Mouse (Mus musculus): Measurements from ENCODE around the gene Evc2. TPM values are rescaled to one million over a fixed set of nuclear protein-coding genes. Genes with fewer than 3 reads are reported as not detected.

Evc2 gene
- polyA plus RNA-seq, 1 experiment from 2014 or later, result 27.4 TPM

GRCm38 (mm10) chr5:37368796-37369195 is 30.5 kb downstream of the Evc2 start:
- peaks cover 61% of the 10 kb centered on the region for H3K36me3 ChIP-seq
- WGBS, result 85% methylated on average over 8 of the region's 8 CpGs
- no peak overlapping the region for H3K9ac ChIP-seq

GRCm38 (mm10) chr5:37377376-37377775 is 39.1 kb downstream of the Evc2 start:
- Histone ChIP-seq H3K27ac (no peak overlapping the region), H3K4me3 (no peak overlapping the region), H3K36me3 (peaks cover 81% of the 10 kb centered on the region), H3K9me3 (no peaks in the 10 kb centered on the region), H3K4me2 (no peak overlapping the region), H3K9ac (no peak overlapping the region), H3K4me1 (no peaks in the 10 kb centered on the region), H3K27me3 (no peaks in the 10 kb centered on the region)
- 92% methylated on average over 7 of the region's 7 CpGs for WGBS
- ATAC-seq (ENCODE audit: insufficient number of reproducible peaks, insufficient read depth, low FRiP score, low TSS enrichment, low read depth), result no peak

More at GRCm38 (mm10) chr5:37368796-37369195, 30.5 kb downstream of the Evc2 start:
- H3K4me3 ChIP-seq, result no peak overlapping the region
- no peak overlapping the region for H3K27ac ChIP-seq
- no peak for ATAC-seq (ENCODE audit: insufficient number of reproducible peaks, insufficient read depth, low FRiP score, low TSS enrichment, low read depth)
- H3K9me3 ChIP-seq, result no peaks in the 10 kb centered on the region
- H3K4me1 ChIP-seq, result peaks cover 26% of the 10 kb centered on the region
- no peak overlapping the region for H3K4me2 ChIP-seq
- no peaks in the 10 kb centered on the region for H3K27me3 ChIP-seq

GRCm38 (mm10) chr5:37380641-37381040 is 42.3 kb downstream of the Evc2 start:
- 89% methylated on average over 4 of the region's 4 CpGs for WGBS

GRCm38 (mm10) chr5:37383570-37383969 is 45.3 kb downstream of the Evc2 start:
- no peaks in the 10 kb centered on the region for H3K4me1 ChIP-seq
- ATAC-seq (ENCODE audit: insufficient number of reproducible peaks, insufficient read depth, low FRiP score, low TSS enrichment, low read depth), result no peak
- H3K27me3 ChIP-seq, result no peaks in the 10 kb centered on the region
- H3K9ac ChIP-seq, result no peak overlapping the region
- no peaks in the 10 kb centered on the region for H3K9me3 ChIP-seq
- no peak overlapping the region for H3K4me3 ChIP-seq
- no peak overlapping the region for H3K27ac ChIP-seq
- peaks cover 91% of the 10 kb centered on the region for H3K36me3 ChIP-seq
- 87% methylated on average over 3 of the region's 3 CpGs for WGBS
- no peak overlapping the region for H3K4me2 ChIP-seq

More at GRCm38 (mm10) chr5:37380641-37381040, 42.3 kb downstream of the Evc2 start:
- Histone ChIP-seq H3K4me2 (no peak overlapping the region), H3K27ac (no peak overlapping the region), H3K4me1 (no peaks in the 10 kb centered on the region), H3K27me3 (no peaks in the 10 kb centered on the region), H3K9me3 (no peaks in the 10 kb centered on the region), H3K36me3 (peaks cover 78% of the 10 kb centered on the region), H3K9ac (no peak overlapping the region), H3K4me3 (no peak overlapping the region)
- no peak for ATAC-seq (ENCODE audit: insufficient number of reproducible peaks, insufficient read depth, low FRiP score, low TSS enrichment, low read depth)

GRCm38 (mm10) chr5:37388646-37389045 is 50.3 kb downstream of the Evc2 start:
- H3K9ac ChIP-seq, result no peak overlapping the region
- H3K27me3 ChIP-seq, result no peaks in the 10 kb centered on the region
- peaks cover 5% of the 10 kb centered on the region; the same call in 1 of the 2 replicates for H3K4me1 ChIP-seq
- no peak overlapping the region for H3K4me3 ChIP-seq
- H3K9me3 ChIP-seq, result no peaks in the 10 kb centered on the region
- 84% methylated on average over 3 of the region's 3 CpGs for WGBS
- no peak overlapping the region for H3K27ac ChIP-seq
- ATAC-seq (ENCODE audit: insufficient number of reproducible peaks, insufficient read depth, low FRiP score, low TSS enrichment, low read depth), result no peak
- H3K36me3 ChIP-seq, result peaks cover 83% of the 10 kb centered on the region
- no peak overlapping the region for H3K4me2 ChIP-seq

- H3K4me3 ChIP-seq, result no peak overlapping the region
- WGBS, result 43% methylated on average over 13 of the region's 13 CpGs
- H3K36me3 ChIP-seq, result peaks cover 84% of the 10 kb centered on the region
- no peak for ATAC-seq (ENCODE audit: insufficient number of reproducible peaks, insufficient read depth, low FRiP score, low TSS enrichment, low read depth)
- H3K9ac ChIP-seq, result no peak overlapping the region
- H3K9me3 ChIP-seq, result no peaks in the 10 kb centered on the region
- no peaks in the 10 kb centered on the region for H3K27me3 ChIP-seq
- H3K4me2 ChIP-seq, result no peak overlapping the region
- H3K27ac ChIP-seq, result no peak overlapping the region
- peaks cover 5% of the 10 kb centered on the region; the same call in 1 of the 2 replicates for H3K4me1 ChIP-seq
Observed at GRCm38 (mm10) chr5:37389808-37390495, 51.7 kb downstream of the Evc2 start.

GRCm38 (mm10) chr5:37390923-37391322 is 52.6 kb downstream of the Evc2 start:
- Histone ChIP-seq H3K27me3 (no peaks in the 10 kb centered on the region), H3K36me3 (peaks cover 84% of the 10 kb centered on the region), H3K9ac (no peak overlapping the region), H3K27ac (no peak overlapping the region), H3K4me2 (no peak overlapping the region), H3K4me3 (no peak overlapping the region), H3K9me3 (no peaks in the 10 kb centered on the region), H3K4me1 (peaks cover 5% of the 10 kb centered on the region; the same call in 1 of the 2 replicates)
- 95% methylated on average over 10 of the region's 10 CpGs for WGBS
- no peak for ATAC-seq (ENCODE audit: insufficient number of reproducible peaks, insufficient read depth, low FRiP score, low TSS enrichment, low read depth)

- Histone ChIP-seq H3K9ac (no peak overlapping the region), H3K4me1 (peaks cover 5% of the 10 kb centered on the region; the same call in 1 of the 2 replicates), H3K27me3 (no peaks in the 10 kb centered on the region), H3K9me3 (no peaks in the 10 kb centered on the region), H3K4me2 (no peak overlapping the region), H3K36me3 (peaks cover 79% of the 10 kb centered on the region), H3K4me3 (no peak overlapping the region), H3K27ac (no peak overlapping the region)
- no peak for ATAC-seq (ENCODE audit: insufficient number of reproducible peaks, insufficient read depth, low FRiP score, low TSS enrichment, low read depth)
- WGBS, result 87% methylated on average over 10 of the region's 10 CpGs
Observed at GRCm38 (mm10) chr5:37391901-37392300, 53.6 kb downstream of the Evc2 start.

- Histone ChIP-seq H3K9ac (no peak overlapping the region), H3K4me1 (no peaks in the 10 kb centered on the region), H3K27ac (no peak overlapping the region), H3K4me2 (no peak overlapping the region), H3K27me3 (no peaks in the 10 kb centered on the region), H3K9me3 (no peaks in the 10 kb centered on the region), H3K36me3 (peaks cover 79% of the 10 kb centered on the region), H3K4me3 (no peak overlapping the region)
- ATAC-seq (ENCODE audit: insufficient number of reproducible peaks, insufficient read depth, low FRiP score, low TSS enrichment, low read depth), result no peak
- 84% methylated on average over 22 of the region's 22 CpGs for WGBS
Observed at GRCm38 (mm10) chr5:37395172-37396030, 57.1 kb downstream of the Evc2 start.

GRCm38 (mm10) chr5:37419028-37419427 is 80.7 kb downstream of the Evc2 start:
- no peak for ATAC-seq (ENCODE audit: insufficient number of reproducible peaks, insufficient read depth, low FRiP score, low TSS enrichment, low read depth)
- Histone ChIP-seq H3K4me2 (no peak overlapping the region), H3K27ac (no peak overlapping the region), H3K4me3 (no peak overlapping the region), H3K9ac (no peak overlapping the region), H3K27me3 (no peaks in the 10 kb centered on the region), H3K36me3 (peaks cover 83% of the 10 kb centered on the region), H3K9me3 (no peaks in the 10 kb centered on the region), H3K4me1 (no peaks in the 10 kb centered on the region)
- 86% methylated on average over 6 of the region's 6 CpGs for WGBS

GRCm38 (mm10) chr5:37427210-37427609 is 88.9 kb downstream of the Evc2 start:
- Histone ChIP-seq H3K4me1 (no peaks in the 10 kb centered on the region), H3K27me3 (no peaks in the 10 kb centered on the region), H3K9me3 (no peaks in the 10 kb centered on the region), H3K27ac (no peak overlapping the region), H3K4me3 (no peak overlapping the region), H3K9ac (no peak overlapping the region), H3K4me2 (no peak overlapping the region), H3K36me3 (peaks cover 40% of the 10 kb centered on the region)
- ATAC-seq (ENCODE audit: insufficient number of reproducible peaks, insufficient read depth, low FRiP score, low TSS enrichment, low read depth), result no peak

GRCm38 (mm10) chr5:37435417-37435816 is 97.1 kb downstream of the Evc2 start:
- 73% methylated on average over 3 of the region's 3 CpGs for WGBS
- Histone ChIP-seq H3K9me3 (0 out of 2 replicates have a peak, but pooled peaks cover 2% of the 10 kb centered on the region), H3K4me1 (no peaks in the 10 kb centered on the region), H3K27me3 (no peaks in the 10 kb centered on the region), H3K4me3 (no peak overlapping the region), H3K36me3 (no peaks in the 10 kb centered on the region), H3K27ac (no peak overlapping the region), H3K9ac (no peak overlapping the region), H3K4me2 (no peak overlapping the region)
- ATAC-seq (ENCODE audit: insufficient number of reproducible peaks, insufficient read depth, low FRiP score, low TSS enrichment, low read depth), result no peak

Data from embryonic facial prominence, embryonic 13.5 days (tissue).